Mouse (Mus musculus) hindbrain, postnatal 0 days (tissue): ENCODE data around the gene Slc22a23. TPM values are rescaled to one million over a fixed set of nuclear protein-coding genes. Genes with fewer than 3 reads are reported as not detected.
A peak's percentile ranks its signal among the peaks of the same experiment; 100 is the strongest.

Experiments used
- ATAC-seq: fragments of 200-750 bp; cut with Nextera tagmentation; 2 replicates; pipeline ENCODE4 v1.8.0; 2017; ENCODE audit warnings: mild to moderate bottlenecking, moderate TSS enrichment, moderate library complexity
- DNase-seq: peaks from one replicate; pipeline ENCODE4 v3.0.0-alpha.2; 2015; ENCODE audit warnings: low spot score
- H3K27ac ChIP-seq: fragments of 300-500 bp; sonication (generic); 2 replicates; pipeline ENCODE4 v1.5.1; 2014; ENCODE audit warnings: mild to moderate bottlenecking
- H3K27me3 ChIP-seq: fragments of 300-500 bp; sonication (generic); 2 replicates; pipeline ENCODE4 v1.6.1; 2014; ENCODE audit warnings: low read length, mixed read lengths; ENCODE audit not compliant: insufficient read depth
- H3K36me3 ChIP-seq: fragments of 300-500 bp; sonication (generic); 2 replicates; pipeline ENCODE4 v1.6.1; 2014; ENCODE audit warnings: low read length, mixed read lengths; ENCODE audit not compliant: insufficient read depth
- H3K4me1 ChIP-seq: fragments of 300-500 bp; sonication (generic); 2 replicates; pipeline ENCODE4 v1.6.1; 2014; ENCODE audit warnings: antibody characterized with exemption, low read length, mixed read lengths; ENCODE audit not compliant: insufficient read depth
- H3K4me2 ChIP-seq: fragments of 300-500 bp; sonication (generic); 2 replicates; pipeline ENCODE4 v1.6.1; 2014; ENCODE audit warnings: low read depth, mild to moderate bottlenecking, low read length, moderate library complexity, mixed read lengths
- H3K4me3 ChIP-seq: fragments of 300-500 bp; sonication (generic); 2 replicates; pipeline ENCODE4 v1.5.1; 2014; ENCODE audit warnings: low read length
- H3K9ac ChIP-seq: fragments of 300-500 bp; sonication (generic); replicated peaks from 2 replicates; pipeline ENCODE4 v1.6.1; 2014; ENCODE audit warnings: mild to moderate bottlenecking, low read length, moderate library complexity, mixed read lengths
- H3K9me3 ChIP-seq: fragments of 300-500 bp; sonication (generic); 2 replicates; pipeline ENCODE4 v1.6.1; 2016; ENCODE audit warnings: low read length, mixed read lengths
- CTCF ChIP-seq: IDR thresholded peaks from 2 replicates; pipeline ENCODE4 v1.5.1; 2016; ENCODE audit warnings: antibody characterized with exemption, control low read depth, low read depth
- WGBS: fragments of 180-500 bp; shearing (Covaris S2); extraction: QIAGEN DNeasy Blood & Tissue Kit; methylation state at CpG from one replicate; pipeline ENCODE4 v1.1.7; 2014; 5-methylcytosine and 5-hydroxymethylcytosine counted together
- polyA plus RNA-seq: library from polyadenylated mRNA; unstranded; fragments of >200 nt; fragmentation: Nextera tagmentation; extraction: Ambion mirVana; gene quantifications from 2 replicates; pipeline ENCODE4 v1.2.1, GENCODE M21; 2015
- total RNA-seq: library from RNA; depleted of rRNA; stranded (reverse); fragments of >200 nt; gene quantifications from 2 replicates; pipeline ENCODE4 v1.2.3, GENCODE M21; 2014

Gene Slc22a23
- total and polyA plus RNA-seq, 2 experiments from 2014 or later, result 12.9 to 136 TPM

DNA sequence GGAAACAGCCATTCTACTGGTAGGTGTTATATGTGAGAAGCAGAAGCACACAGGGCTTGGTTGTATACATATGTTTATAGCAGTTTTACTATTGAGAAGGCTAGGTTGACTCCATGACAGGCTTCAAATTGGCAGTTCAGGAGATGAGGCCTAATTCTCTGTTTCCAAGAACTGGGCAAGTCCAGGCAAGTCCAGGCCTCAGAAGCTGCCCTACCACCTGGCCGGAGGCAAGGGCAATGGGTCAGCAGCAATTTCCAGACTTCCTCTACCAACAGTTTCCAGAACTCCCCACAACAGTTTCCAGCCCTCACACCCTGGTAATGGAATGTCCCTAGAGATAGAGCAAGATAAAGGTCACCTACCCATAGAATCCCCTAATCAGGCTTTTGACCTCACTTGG, 185.1 kb downstream of the Slc22a23 start:
- 95% methylated on average over 1 of the region's 1 CpGs for WGBS
- Histone ChIP-seq H3K4me1 (peaks cover 8% of the 10 kb centered on the region), H3K27me3 (no peaks in the 10 kb centered on the region), H3K9me3 (no peaks in the 10 kb centered on the region), H3K36me3 (no peaks in the 10 kb centered on the region), H3K27ac (no peak overlapping the region), H3K4me3 (no peak overlapping the region), H3K4me2 (no peak overlapping the region), H3K9ac (no peak overlapping the region)
- TF ChIP-seq CTCF, result no peak
- ATAC-seq (no peak), DNase-seq (no peak)

DNA sequence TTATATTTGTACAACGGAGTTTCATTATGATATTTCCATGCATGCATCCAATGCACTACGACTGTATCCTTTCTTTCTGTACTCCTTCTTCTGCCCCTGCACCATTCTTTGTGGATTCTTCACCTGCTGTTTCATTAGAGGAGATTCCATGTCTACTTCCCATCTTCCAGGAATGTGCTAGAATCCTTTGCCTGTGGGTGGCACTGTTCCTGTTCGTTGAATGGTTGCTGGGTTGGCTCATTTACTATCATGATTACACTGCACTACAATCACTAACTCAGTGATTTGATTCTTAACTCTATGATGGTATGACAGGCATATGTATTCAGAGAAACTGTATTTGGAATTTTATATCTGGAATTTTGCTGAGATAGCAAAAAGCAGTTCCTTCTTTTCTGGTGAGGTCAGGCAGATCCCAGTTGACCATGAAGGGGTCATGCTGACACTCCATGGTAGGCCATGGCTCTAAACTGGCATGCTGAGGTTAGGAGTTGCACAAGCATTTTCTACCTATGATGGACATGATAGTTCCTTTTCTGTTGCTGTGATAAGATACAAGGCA, 187.3 kb downstream of the Slc22a23 start:
- Histone ChIP-seq H3K36me3 (no peaks in the 10 kb centered on the region), H3K9ac (no peak overlapping the region), H3K4me2 (no peak overlapping the region), H3K4me1 (peaks cover 11% of the 10 kb centered on the region), H3K9me3 (no peaks in the 10 kb centered on the region), H3K27ac (0 out of 2 replicates have a peak overlapping the region, but pooled peaks have one; percentile 23), H3K4me3 (no peak overlapping the region), H3K27me3 (no peaks in the 10 kb centered on the region)
- 82% methylated on average over 3 of the region's 3 CpGs for WGBS
- TF ChIP-seq CTCF, result peak; percentile 34; the same call in 1 of the 2 replicates
- ATAC-seq (no peak), DNase-seq (no peak)

DNA sequence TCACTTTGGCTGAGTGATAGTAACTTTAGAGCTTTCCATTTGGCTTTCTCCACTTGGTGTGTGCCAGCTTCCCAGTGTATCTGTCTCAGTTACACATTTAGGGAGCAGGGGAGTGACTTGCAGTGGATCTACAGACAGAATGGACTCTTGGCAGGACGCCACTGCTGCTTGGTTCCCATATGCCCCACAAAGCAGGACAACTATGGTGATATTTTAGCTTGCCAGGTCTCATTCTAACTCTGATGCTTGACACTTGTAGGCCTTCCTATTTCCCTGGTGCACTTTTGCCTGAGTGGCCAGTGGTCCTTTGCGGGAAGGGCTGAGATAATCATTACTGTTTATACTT, 188.2 kb downstream of the Slc22a23 start:
- ATAC-seq, result peak; percentile 46

DNA sequence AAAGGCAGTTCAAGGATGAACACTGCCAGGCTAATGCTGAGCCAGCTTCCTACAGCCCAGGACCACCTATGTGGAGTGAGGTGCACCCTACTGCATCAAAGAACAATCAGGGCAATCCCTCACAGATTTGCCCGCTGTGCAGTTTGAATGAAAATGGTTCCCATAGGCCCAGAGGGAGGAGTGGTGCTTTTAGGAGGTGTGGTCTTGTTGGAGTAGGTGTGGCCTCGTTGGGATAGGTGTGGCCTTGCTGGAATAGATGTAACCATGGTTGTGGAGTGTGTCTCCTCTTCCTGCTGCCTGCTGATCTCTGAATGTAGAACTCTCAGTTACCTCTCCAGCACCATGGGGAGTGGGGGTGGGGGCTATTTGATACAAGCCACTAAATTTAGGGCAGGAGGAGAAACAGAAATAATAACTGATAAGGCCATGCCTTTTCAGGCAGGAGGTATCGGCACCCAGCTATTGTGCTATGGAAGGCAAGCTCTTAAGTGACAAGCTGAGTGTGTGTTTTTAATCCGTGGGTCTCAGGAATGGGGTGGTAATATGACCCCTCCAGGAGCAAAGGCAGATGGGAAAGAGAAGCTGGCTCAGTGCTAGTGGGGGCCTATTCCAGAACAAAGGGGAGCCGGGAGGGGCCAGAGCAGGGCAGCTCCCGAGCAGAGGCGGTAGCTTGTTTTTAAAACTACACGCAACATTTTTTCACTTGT, 188.7 kb downstream of the Slc22a23 start:
- Histone ChIP-seq H3K4me2 (no peak overlapping the region), H3K27ac (peak overlapping the region; percentile 60), H3K9me3 (no peaks in the 10 kb centered on the region), H3K27me3 (no peaks in the 10 kb centered on the region), H3K4me3 (no peak overlapping the region), H3K9ac (no peak overlapping the region), H3K4me1 (peaks cover 8% of the 10 kb centered on the region), H3K36me3 (no peaks in the 10 kb centered on the region)
- no peak for TF ChIP-seq CTCF
- DNase-seq (peak; percentile 32), ATAC-seq (peak; percentile 21)
- WGBS, result 44% methylated on average over 8 of the region's 8 CpGs

More for the DNA sequence above, 188.2 kb downstream of the Slc22a23 start:
- no peaks in the 10 kb centered on the region for H3K27me3 ChIP-seq
- peak; percentile 5; the same call in 1 of the 2 replicates for TF ChIP-seq CTCF
- peak overlapping the region; percentile 60 for H3K27ac ChIP-seq
- WGBS, result 46% methylated on average over 2 of the region's 2 CpGs
- no peaks in the 10 kb centered on the region for H3K36me3 ChIP-seq
- no peak overlapping the region for H3K4me3 ChIP-seq
- peaks cover 8% of the 10 kb centered on the region for H3K4me1 ChIP-seq
- H3K4me2 ChIP-seq, result no peak overlapping the region
- no peaks in the 10 kb centered on the region for H3K9me3 ChIP-seq
- no peak overlapping the region for H3K9ac ChIP-seq
- DNase-seq, result peak; percentile 66

DNA sequence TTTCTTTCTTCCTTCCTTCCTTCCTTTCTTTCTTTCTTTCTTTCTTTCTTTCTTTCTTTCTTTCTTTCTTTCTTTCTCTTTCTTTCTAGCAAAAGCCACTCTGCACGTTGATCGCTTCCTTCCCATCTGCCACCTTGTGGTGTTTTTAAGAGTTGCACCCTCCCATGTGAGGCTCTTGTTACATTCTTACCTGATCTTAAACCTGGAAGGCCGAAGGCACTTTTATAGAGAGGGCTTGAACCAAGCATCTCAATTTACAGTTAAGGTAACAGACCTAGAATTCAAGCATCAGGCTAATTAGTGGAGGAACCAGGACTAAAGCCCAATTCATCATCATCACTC, 190.1 kb downstream of the Slc22a23 start:
- peak; percentile 82 for TF ChIP-seq CTCF
- Histone ChIP-seq H3K9ac (no peak overlapping the region; the same call in 1 of the 2 replicates), H3K4me3 (peak overlapping the region; percentile 27), H3K27me3 (no peaks in the 10 kb centered on the region), H3K36me3 (no peaks in the 10 kb centered on the region), H3K4me2 (peak overlapping the region; percentile 54), H3K27ac (peak overlapping the region; percentile 78; the same call in 1 of the 2 replicates), H3K4me1 (peaks cover 8% of the 10 kb centered on the region), H3K9me3 (no peaks in the 10 kb centered on the region)
- DNase-seq (peak; percentile 84), ATAC-seq (no peak)
- 21% methylated on average over 3 of the region's 3 CpGs for WGBS

DNA sequence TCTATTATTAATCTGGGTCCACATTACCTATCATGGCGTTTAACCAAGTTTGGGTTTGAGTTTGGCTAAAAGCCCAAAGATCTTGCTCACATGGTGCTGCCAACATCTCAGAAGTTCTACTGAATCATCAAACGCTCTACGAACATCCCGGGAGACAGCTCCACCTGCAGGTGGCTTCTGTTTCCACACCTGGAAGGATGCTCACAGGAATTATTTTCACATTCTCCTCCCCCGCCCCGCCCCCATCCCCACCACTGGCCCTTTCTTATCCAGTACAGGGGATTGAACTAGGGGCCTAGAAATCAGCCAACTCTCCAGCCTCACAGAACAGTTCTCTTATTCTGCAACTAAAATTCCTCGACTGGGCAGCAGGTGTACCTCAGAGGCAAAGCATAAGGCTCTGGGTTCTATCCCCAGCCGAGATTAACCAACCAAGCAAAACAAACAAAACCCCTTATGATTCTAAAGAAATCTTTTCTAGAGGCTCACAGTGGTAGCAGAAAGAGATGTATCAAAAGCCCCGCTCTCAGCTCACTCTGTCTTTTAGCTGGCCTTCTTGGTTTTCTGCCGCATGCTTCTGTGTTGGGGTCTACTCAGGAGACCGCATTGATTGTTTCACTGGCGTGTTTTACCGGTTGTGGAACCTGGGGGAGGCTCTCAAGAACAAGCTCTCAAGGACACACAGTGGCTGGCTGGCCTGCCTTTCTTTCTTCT, 190.6 kb downstream of the Slc22a23 start:
- no peaks in the 10 kb centered on the region for H3K36me3 ChIP-seq
- H3K9me3 ChIP-seq, result no peaks in the 10 kb centered on the region
- H3K9ac ChIP-seq, result no peak overlapping the region; the same call in 1 of the 2 replicates
- H3K4me1 ChIP-seq, result peaks cover 8% of the 10 kb centered on the region
- TF ChIP-seq CTCF, result peak; percentile 80
- ATAC-seq (peak; percentile 53), DNase-seq (peak; percentile 91)
- H3K27me3 ChIP-seq, result no peaks in the 10 kb centered on the region
- peak overlapping the region; percentile 78 for H3K27ac ChIP-seq
- peak overlapping the region; percentile 27 for H3K4me3 ChIP-seq
- WGBS, result 25% methylated on average over 13 of the region's 13 CpGs
- H3K4me2 ChIP-seq, result peak overlapping the region; percentile 54
